Mouse (Mus musculus): Measurements from ENCODE around the gene Rbm34. TPM values are rescaled to one million over a fixed set of nuclear protein-coding genes. Genes with fewer than 3 reads are reported as not detected.

Rbm34 gene
- polyA plus RNA-seq, 1 experiment: 10.8 TPM

- Histone ChIP-seq H3K4me3 (replicated peaks; ENCODE audit: insufficient read depth, low read depth, low read length) (no peak overlapping the region), H3K27me3 (ENCODE audit: control insufficient read depth, insufficient read depth, low read length) (no peaks in the 10 kb centered on the region), H3K27ac (ENCODE audit: insufficient read depth, low read length) (no peak overlapping the region), H3K4me1 (ENCODE audit: control insufficient read depth, insufficient read depth, low read length) (no peaks in the 10 kb centered on the region)
- DNase-seq: no peak
- no peak for TF ChIP-seq POLR2A (IDR thresholded peaks at IDR 0.05; ENCODE audit: borderline replicate concordance, insufficient read depth, low read length)
- no peak for TF ChIP-seq CTCF (IDR thresholded peaks at IDR 0.05; ENCODE audit: borderline replicate concordance, insufficient read depth, low read depth, low read length)
- WGBS: 62% methylated on average over 2 of the region's 2 CpGs
Observed at GRCm38 (mm10) chr8:126972649-126973048, 1.8 kb upstream of the Rbm34 start.

- no peaks in the 10 kb centered on the region for H3K27me3 ChIP-seq (ENCODE audit: control insufficient read depth, insufficient read depth, low read length)
Observed at GRCm38 (mm10) chr8:126972102-126972501, 1.2 kb upstream of the Rbm34 start.

GRCm38 (mm10) chr8:126971314-126971664 lies 418 bp upstream of the Rbm34 start:
- Histone ChIP-seq H3K4me1 (ENCODE audit: control insufficient read depth, insufficient read depth, low read length) (no peaks in the 10 kb centered on the region), H3K4me3 (replicated peaks; ENCODE audit: insufficient read depth, low read depth, low read length) (peak overlapping the region; percentile 94), H3K27ac (ENCODE audit: insufficient read depth, low read length) (no peak overlapping the region), H3K27me3 (ENCODE audit: control insufficient read depth, insufficient read depth, low read length) (no peaks in the 10 kb centered on the region)
- 3% methylated on average over 13 of the region's 13 CpGs for WGBS
- TF ChIP-seq CTCF (IDR thresholded peaks at IDR 0.05; ENCODE audit: borderline replicate concordance, insufficient read depth, low read depth, low read length) (no peak), POLR2A (IDR thresholded peaks at IDR 0.05; ENCODE audit: borderline replicate concordance, insufficient read depth, low read length) (no peak)
- no peak for DNase-seq

More at GRCm38 (mm10) chr8:126972102-126972501, 1.2 kb upstream of the Rbm34 start:
- no peak overlapping the region for H3K27ac ChIP-seq (ENCODE audit: insufficient read depth, low read length)
- TF ChIP-seq CTCF (IDR thresholded peaks at IDR 0.05; ENCODE audit: borderline replicate concordance, insufficient read depth, low read depth, low read length) (no peak), POLR2A (IDR thresholded peaks at IDR 0.05; ENCODE audit: borderline replicate concordance, insufficient read depth, low read length) (no peak)
- no peaks in the 10 kb centered on the region for H3K4me1 ChIP-seq (ENCODE audit: control insufficient read depth, insufficient read depth, low read length)
- DNase-seq: no peak
- no peak overlapping the region for H3K4me3 ChIP-seq (replicated peaks; ENCODE audit: insufficient read depth, low read depth, low read length)
- 88% methylated on average over 2 of the region's 2 CpGs for WGBS

GRCm38 (mm10) chr8:126969546-126969945 lies 1.3 kb downstream of the Rbm34 start:
- no peak overlapping the region for H3K27ac ChIP-seq (ENCODE audit: insufficient read depth, low read length)
- no peaks in the 10 kb centered on the region for H3K4me1 ChIP-seq (ENCODE audit: control insufficient read depth, insufficient read depth, low read length)
- H3K27me3 ChIP-seq (ENCODE audit: control insufficient read depth, insufficient read depth, low read length): no peaks in the 10 kb centered on the region
- DNase-seq: no peak
- H3K4me3 ChIP-seq (replicated peaks; ENCODE audit: insufficient read depth, low read depth, low read length): no peak overlapping the region
- no peak for TF ChIP-seq POLR2A (IDR thresholded peaks at IDR 0.05; ENCODE audit: borderline replicate concordance, insufficient read depth, low read length)
- no peak for TF ChIP-seq CTCF (IDR thresholded peaks at IDR 0.05; ENCODE audit: borderline replicate concordance, insufficient read depth, low read depth, low read length)
- 74% methylated on average over 1 of the region's 1 CpGs for WGBS

- no peak for DNase-seq
- Histone ChIP-seq H3K27me3 (ENCODE audit: control insufficient read depth, insufficient read depth, low read length) (no peaks in the 10 kb centered on the region), H3K4me1 (ENCODE audit: control insufficient read depth, insufficient read depth, low read length) (no peaks in the 10 kb centered on the region), H3K4me3 (replicated peaks; ENCODE audit: insufficient read depth, low read depth, low read length) (no peak overlapping the region), H3K27ac (ENCODE audit: insufficient read depth, low read length) (no peak overlapping the region)
- no peak for TF ChIP-seq POLR2A (IDR thresholded peaks at IDR 0.05; ENCODE audit: borderline replicate concordance, insufficient read depth, low read length)
- TF ChIP-seq CTCF (IDR thresholded peaks at IDR 0.05; ENCODE audit: borderline replicate concordance, insufficient read depth, low read depth, low read length): no peak
- 92% methylated on average over 6 of the region's 6 CpGs for whole genome bisulfite sequencing
Observed at GRCm38 (mm10) chr8:126968107-126968506, 2.8 kb downstream of the Rbm34 start.

- TF ChIP-seq CTCF (IDR thresholded peaks at IDR 0.05; ENCODE audit: borderline replicate concordance, insufficient read depth, low read depth, low read length) (no peak), POLR2A (IDR thresholded peaks at IDR 0.05; ENCODE audit: borderline replicate concordance, insufficient read depth, low read length) (no peak)
- Histone ChIP-seq H3K4me3 (replicated peaks; ENCODE audit: insufficient read depth, low read depth, low read length) (no peak overlapping the region), H3K4me1 (ENCODE audit: control insufficient read depth, insufficient read depth, low read length) (no peaks in the 10 kb centered on the region), H3K27me3 (ENCODE audit: control insufficient read depth, insufficient read depth, low read length) (no peaks in the 10 kb centered on the region), H3K27ac (ENCODE audit: insufficient read depth, low read length) (no peak overlapping the region)
- 78% methylated on average over 6 of the region's 6 CpGs for WGBS
- DNase-seq: no peak
Observed at GRCm38 (mm10) chr8:126965246-126965645, 5.6 kb downstream of the Rbm34 start.

GRCm38 (mm10) chr8:126962871-126963270 lies 8.0 kb downstream of the Rbm34 start:
- 94% methylated on average over 1 of the region's 1 CpGs for WGBS
- DNase-seq: no peak
- Histone ChIP-seq H3K4me3 (replicated peaks; ENCODE audit: insufficient read depth, low read depth, low read length) (no peak overlapping the region), H3K4me1 (ENCODE audit: control insufficient read depth, insufficient read depth, low read length) (no peaks in the 10 kb centered on the region), H3K27me3 (ENCODE audit: control insufficient read depth, insufficient read depth, low read length) (no peaks in the 10 kb centered on the region), H3K27ac (ENCODE audit: insufficient read depth, low read length) (no peak overlapping the region)
- TF ChIP-seq POLR2A (IDR thresholded peaks at IDR 0.05; ENCODE audit: borderline replicate concordance, insufficient read depth, low read length) (no peak), CTCF (IDR thresholded peaks at IDR 0.05; ENCODE audit: borderline replicate concordance, insufficient read depth, low read depth, low read length) (no peak)

GRCm38 (mm10) chr8:126961516-126961915 lies 9.4 kb downstream of the Rbm34 start:
- TF ChIP-seq POLR2A (IDR thresholded peaks at IDR 0.05; ENCODE audit: borderline replicate concordance, insufficient read depth, low read length) (no peak), CTCF (IDR thresholded peaks at IDR 0.05; ENCODE audit: borderline replicate concordance, insufficient read depth, low read depth, low read length) (no peak)
- DNase-seq: no peak
- Histone ChIP-seq H3K4me3 (replicated peaks; ENCODE audit: insufficient read depth, low read depth, low read length) (no peak overlapping the region), H3K4me1 (ENCODE audit: control insufficient read depth, insufficient read depth, low read length) (no peaks in the 10 kb centered on the region), H3K27ac (ENCODE audit: insufficient read depth, low read length) (no peak overlapping the region), H3K27me3 (ENCODE audit: control insufficient read depth, insufficient read depth, low read length) (no peaks in the 10 kb centered on the region)
- WGBS: 96% methylated on average over 3 of the region's 3 CpGs

All from cerebellum, adult 2 months (tissue).